Mouse (Mus musculus): ENCODE data around the gene Tnfrsf25. TPM values are rescaled to one million over a fixed set of nuclear protein-coding genes. Genes with fewer than 3 reads are reported as not detected.

The Tnfrsf25 gene
- polyA plus RNA-seq, 1 experiment from 2014 or later, result 0.15 TPM

DNA sequence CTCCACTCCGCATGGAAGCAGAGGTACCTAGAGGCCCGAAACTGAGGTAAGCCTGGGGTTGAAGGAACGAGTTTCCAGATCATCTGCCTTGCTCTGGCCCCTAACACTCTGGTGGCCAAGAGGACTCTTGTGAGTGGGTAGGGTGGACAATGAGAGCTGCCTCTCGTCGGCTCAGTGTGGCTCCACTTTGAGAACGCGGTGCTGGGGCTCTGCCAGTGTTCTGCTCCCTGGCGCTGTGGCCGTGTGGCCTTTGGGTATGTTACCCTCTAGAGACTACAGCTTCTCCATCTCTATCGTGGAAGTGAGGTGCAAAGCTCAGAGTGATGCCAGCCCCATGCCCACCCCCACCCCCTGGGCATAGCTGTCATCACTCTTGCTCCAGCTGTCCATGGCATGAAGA lies 43.1 kb upstream of the Tnfrsf25 start:
- DNase-seq (no peak), ATAC-seq (0 out of 2 replicates have a peak, but pooled peaks have one; percentile 13)
- H3K27ac ChIP-seq (ENCODE audit: low read depth), result no peak overlapping the region
- no peaks in the 10 kb centered on the region for H3K4me1 ChIP-seq (ENCODE audit: insufficient read depth)
- no peak overlapping the region for H3K4me3 ChIP-seq (ENCODE audit: low read depth, low read length)
- no peaks in the 10 kb centered on the region for H3K36me3 ChIP-seq (replicated peaks; ENCODE audit: insufficient read depth, low read length)
- TF ChIP-seq EP300 (IDR thresholded peaks at IDR 0.05; ENCODE audit: low read depth) (no peak), CTCF (IDR thresholded peaks at IDR 0.05; ENCODE audit: low read depth) (no peak)
- WGBS (ENCODE audit: insufficient replicate concordance), result 54% methylated on average over 10 of the region's 10 CpGs
- H3K9me3 ChIP-seq (ENCODE audit: low read length), result no peaks in the 10 kb centered on the region
- H3K4me2 ChIP-seq (ENCODE audit: low read depth, low read length), result no peak overlapping the region
- H3K9ac ChIP-seq (replicated peaks), result no peak overlapping the region
- H3K27me3 ChIP-seq (ENCODE audit: insufficient read depth, low read length), result no peaks in the 10 kb centered on the region

GRCm38 (mm10) chr4:152073715-152074114 lies 42.0 kb upstream of the Tnfrsf25 start:
- Histone ChIP-seq H3K27ac (ENCODE audit: low read depth) (no peak overlapping the region), H3K9ac (replicated peaks) (no peak overlapping the region), H3K27me3 (ENCODE audit: insufficient read depth, low read length) (no peaks in the 10 kb centered on the region), H3K36me3 (replicated peaks; ENCODE audit: insufficient read depth, low read length) (no peaks in the 10 kb centered on the region), H3K9me3 (ENCODE audit: low read length) (no peaks in the 10 kb centered on the region), H3K4me2 (ENCODE audit: low read depth, low read length) (no peak overlapping the region), H3K4me3 (ENCODE audit: low read depth, low read length) (no peak overlapping the region), H3K4me1 (ENCODE audit: insufficient read depth) (no peaks in the 10 kb centered on the region)
- TF ChIP-seq EP300 (IDR thresholded peaks at IDR 0.05; ENCODE audit: low read depth) (no peak), CTCF (IDR thresholded peaks at IDR 0.05; ENCODE audit: low read depth) (no peak)
- 67% methylated on average over 6 of the region's 6 CpGs for WGBS (ENCODE audit: insufficient replicate concordance)
- no peak for ATAC-seq
- no peak for DNase-seq

- DNase-seq (no peak), ATAC-seq (no peak)
- Histone ChIP-seq H3K9ac (replicated peaks) (no peak overlapping the region), H3K36me3 (replicated peaks; ENCODE audit: insufficient read depth, low read length) (no peaks in the 10 kb centered on the region), H3K4me3 (ENCODE audit: low read depth, low read length) (no peak overlapping the region), H3K9me3 (ENCODE audit: low read length) (no peaks in the 10 kb centered on the region), H3K27me3 (ENCODE audit: insufficient read depth, low read length) (no peaks in the 10 kb centered on the region), H3K27ac (ENCODE audit: low read depth) (no peak overlapping the region), H3K4me2 (ENCODE audit: low read depth, low read length) (no peak overlapping the region), H3K4me1 (ENCODE audit: insufficient read depth) (no peaks in the 10 kb centered on the region)
- no peak for TF ChIP-seq EP300 (IDR thresholded peaks at IDR 0.05; ENCODE audit: low read depth)
- peak; percentile 36 for TF ChIP-seq CTCF (IDR thresholded peaks at IDR 0.05; ENCODE audit: low read depth)
- 81% methylated on average over 9 of the region's 9 CpGs for WGBS (ENCODE audit: insufficient replicate concordance)
Measured at GRCm38 (mm10) chr4:152074548-152074947, 41.2 kb upstream of the Tnfrsf25 start.

- Histone ChIP-seq H3K27me3 (ENCODE audit: insufficient read depth, low read length) (no peaks in the 10 kb centered on the region), H3K9me3 (ENCODE audit: low read length) (no peaks in the 10 kb centered on the region), H3K9ac (replicated peaks) (no peak overlapping the region), H3K4me1 (ENCODE audit: insufficient read depth) (no peaks in the 10 kb centered on the region), H3K4me3 (ENCODE audit: low read depth, low read length) (no peak overlapping the region), H3K27ac (ENCODE audit: low read depth) (no peak overlapping the region), H3K36me3 (replicated peaks; ENCODE audit: insufficient read depth, low read length) (no peaks in the 10 kb centered on the region), H3K4me2 (ENCODE audit: low read depth, low read length) (no peak overlapping the region)
- TF ChIP-seq CTCF (IDR thresholded peaks at IDR 0.05; ENCODE audit: low read depth), result no peak
- no peak for TF ChIP-seq EP300 (IDR thresholded peaks at IDR 0.05; ENCODE audit: low read depth)
- ATAC-seq (no peak), DNase-seq (no peak)
- WGBS (ENCODE audit: insufficient replicate concordance), result 87% methylated on average over 9 of the region's 9 CpGs
Measured at GRCm38 (mm10) chr4:152077191-152077590, 38.5 kb upstream of the Tnfrsf25 start.

DNA sequence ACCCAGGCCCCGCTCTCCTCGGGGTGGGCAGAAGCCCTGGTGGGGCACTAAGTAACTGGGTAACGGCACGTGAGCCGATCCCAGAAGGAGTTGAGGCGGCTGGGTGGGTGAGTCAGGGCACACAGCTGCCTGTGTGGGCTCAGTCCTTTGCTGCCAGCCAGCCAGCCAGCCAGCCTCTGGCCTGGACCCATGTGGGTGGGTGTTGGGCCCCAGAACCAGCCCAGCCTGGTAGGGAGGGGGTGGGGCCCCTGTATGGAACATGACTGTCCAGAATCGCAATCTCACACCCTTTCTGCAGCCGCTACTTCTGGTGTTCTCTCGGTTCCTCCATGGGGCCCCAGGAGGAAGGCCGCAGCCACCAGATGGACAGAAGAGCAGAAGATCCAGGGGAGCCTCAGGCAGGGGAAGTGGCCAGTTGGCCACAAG lies 37.6 kb upstream of the Tnfrsf25 start:
- Histone ChIP-seq H3K36me3 (replicated peaks; ENCODE audit: insufficient read depth, low read length) (no peaks in the 10 kb centered on the region), H3K27me3 (ENCODE audit: insufficient read depth, low read length) (no peaks in the 10 kb centered on the region), H3K27ac (ENCODE audit: low read depth) (no peak overlapping the region), H3K4me1 (ENCODE audit: insufficient read depth) (no peaks in the 10 kb centered on the region), H3K4me2 (ENCODE audit: low read depth, low read length) (no peak overlapping the region), H3K9me3 (ENCODE audit: low read length) (no peaks in the 10 kb centered on the region), H3K9ac (replicated peaks) (no peak overlapping the region), H3K4me3 (ENCODE audit: low read depth, low read length) (no peak overlapping the region)
- TF ChIP-seq CTCF (IDR thresholded peaks at IDR 0.05; ENCODE audit: low read depth) (no peak), EP300 (IDR thresholded peaks at IDR 0.05; ENCODE audit: low read depth) (no peak)
- peak; percentile 45 for ATAC-seq
- DNase-seq, result no peak
- 71% methylated on average over 10 of the region's 10 CpGs for WGBS (ENCODE audit: insufficient replicate concordance)

DNA sequence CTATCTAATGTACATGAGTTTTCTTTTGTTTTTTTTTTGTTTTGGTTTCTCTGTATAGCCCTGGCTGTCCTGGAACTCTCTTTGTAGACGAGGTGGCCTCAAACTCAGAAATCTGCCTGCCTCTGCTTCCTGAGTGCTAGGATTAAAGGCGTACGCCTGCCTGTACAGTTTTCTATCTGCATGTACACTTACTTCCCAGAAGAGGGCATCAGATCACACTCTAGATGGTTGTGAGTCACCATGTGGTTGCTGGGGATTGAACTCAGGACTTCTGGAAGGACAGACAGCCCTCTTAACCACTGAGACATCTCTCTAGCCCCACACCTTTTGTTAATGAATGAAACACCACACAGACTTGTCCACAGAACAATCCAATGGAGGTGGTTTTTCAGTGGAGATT lies 36.5 kb upstream of the Tnfrsf25 start:
- ATAC-seq (no peak), DNase-seq (no peak)
- Histone ChIP-seq H3K4me2 (ENCODE audit: low read depth, low read length) (no peak overlapping the region), H3K27ac (ENCODE audit: low read depth) (no peak overlapping the region), H3K4me1 (ENCODE audit: insufficient read depth) (no peaks in the 10 kb centered on the region), H3K27me3 (ENCODE audit: insufficient read depth, low read length) (no peaks in the 10 kb centered on the region), H3K4me3 (ENCODE audit: low read depth, low read length) (no peak overlapping the region), H3K9ac (replicated peaks) (no peak overlapping the region), H3K36me3 (replicated peaks; ENCODE audit: insufficient read depth, low read length) (no peaks in the 10 kb centered on the region), H3K9me3 (ENCODE audit: low read length) (no peaks in the 10 kb centered on the region)
- TF ChIP-seq EP300 (IDR thresholded peaks at IDR 0.05; ENCODE audit: low read depth) (no peak), CTCF (IDR thresholded peaks at IDR 0.05; ENCODE audit: low read depth) (peak; percentile 34)
- WGBS (ENCODE audit: insufficient replicate concordance), result 89% methylated on average over 3 of the region's 3 CpGs

DNA sequence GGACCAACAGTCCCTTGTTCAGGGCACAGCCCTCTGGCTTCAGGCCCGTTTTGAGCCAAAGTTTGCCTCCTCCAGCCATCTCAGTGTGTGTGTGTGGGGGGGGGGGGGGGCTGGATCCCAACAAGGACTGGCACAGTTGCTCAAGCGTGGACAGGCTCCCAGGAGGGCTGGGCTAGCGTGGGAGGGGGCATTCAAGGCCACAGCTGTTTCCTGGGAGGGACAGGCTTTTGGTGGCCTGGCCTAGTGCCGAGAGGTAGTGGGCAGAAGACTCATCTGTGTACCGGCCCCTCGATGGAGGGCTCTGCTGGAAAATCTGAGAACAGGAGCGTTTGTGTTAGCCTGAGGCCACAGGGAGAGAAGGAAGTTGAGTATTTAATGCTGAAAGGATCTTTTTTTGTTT lies 35.8 kb upstream of the Tnfrsf25 start:
- no peak for DNase-seq
- Histone ChIP-seq H3K4me2 (ENCODE audit: low read depth, low read length) (no peak overlapping the region), H3K27me3 (ENCODE audit: insufficient read depth, low read length) (no peaks in the 10 kb centered on the region), H3K4me1 (ENCODE audit: insufficient read depth) (no peaks in the 10 kb centered on the region), H3K9me3 (ENCODE audit: low read length) (no peaks in the 10 kb centered on the region), H3K27ac (ENCODE audit: low read depth) (no peak overlapping the region), H3K9ac (replicated peaks) (no peak overlapping the region), H3K4me3 (ENCODE audit: low read depth, low read length) (no peak overlapping the region), H3K36me3 (replicated peaks; ENCODE audit: insufficient read depth, low read length) (no peaks in the 10 kb centered on the region)
- ATAC-seq, result no peak
- 58% methylated on average over 7 of the region's 7 CpGs for WGBS (ENCODE audit: insufficient replicate concordance)
- TF ChIP-seq EP300 (IDR thresholded peaks at IDR 0.05; ENCODE audit: low read depth), result no peak
